Mouse (Mus musculus) kidney, adult 2 months (tissue): ENCODE data around the gene H2afy. TPM values are rescaled to one million over a fixed set of nuclear protein-coding genes. Genes with fewer than 3 reads are reported as not detected.

Source experiments
- DNase-seq: peaks from one replicate; pipeline ENCODE4 v3.0.0; 2021
- H3K27ac ChIP-seq: fragments of 200-500 bp; 2 replicates; pipeline ENCODE4 v1.5.1; 2012; ENCODE audit warnings: low read depth, low read length, control low read depth, inconsistent platforms; ENCODE audit not compliant: insufficient read depth
- H3K27me3 ChIP-seq: fragments of 200-500 bp; replicated peaks from 2 replicates; pipeline ENCODE4 v1.6.1; 2012; ENCODE audit warnings: mild to moderate bottlenecking, moderate library complexity, low read length, inconsistent platforms; ENCODE audit not compliant: control insufficient read depth, insufficient read depth
- H3K36me3 ChIP-seq: fragments of 200-500 bp; 2 replicates; pipeline ENCODE4 v1.6.1; 2012; ENCODE audit warnings: mild to moderate bottlenecking, moderate library complexity, low read length, inconsistent platforms; ENCODE audit not compliant: control insufficient read depth, insufficient read depth
- H3K4me1 ChIP-seq: fragments of 200-500 bp; 2 replicates; pipeline ENCODE4 v1.6.1; 2011; ENCODE audit warnings: low read length; ENCODE audit not compliant: control insufficient read depth, insufficient read depth
- H3K4me3 ChIP-seq: fragments of 200-500 bp; 2 replicates; pipeline ENCODE4 v1.5.1; 2011; ENCODE audit warnings: mild to moderate bottlenecking, low read depth, low read length, control low read depth; ENCODE audit not compliant: insufficient read depth
- CTCF ChIP-seq: fragments of 200-500 bp; conservative IDR thresholded peaks from 2 replicates; pipeline ENCODE4 v1.5.1; 2011; ENCODE audit warnings: low read depth, mild to moderate bottlenecking, control low read depth, low read length, moderate library complexity, mixed read lengths; ENCODE audit not compliant: insufficient read depth, insufficient read length
- POLR2A ChIP-seq: fragments of 200-500 bp; IDR thresholded peaks from one replicate; pipeline ENCODE4 v1.6.1; 2011; ENCODE audit warnings: low read depth, low read length, control low read depth
- WGBS: fragments of 180-500 bp; shearing (Covaris S2); methylation state at CpG from one replicate; pipeline ENCODE4 v1.1.7; 2018; 5-methylcytosine and 5-hydroxymethylcytosine counted together
- polyA plus RNA-seq: library from polyadenylated mRNA; depleted of rRNA; stranded (reverse); fragments of >200 nt; gene quantifications from 2 replicates; pipeline ENCODE4 v1.2.3, GENCODE M21; 2012

Gene H2afy
- polyA plus RNA-seq, 1 experiment = 89.3 TPM

GRCm38 (mm10) chr13:56125632-56126031 is 10.5 kb downstream of the H2afy start:
- Histone ChIP-seq H3K4me3 (no peak overlapping the region), H3K4me1 (no peaks in the 10 kb centered on the region), H3K27me3 (no peaks in the 10 kb centered on the region), H3K27ac (no peak overlapping the region), H3K36me3 (peaks cover 2% of the 10 kb centered on the region)
- TF ChIP-seq CTCF (no peak), POLR2A (no peak)
- no peak for DNase-seq
- WGBS = 92% methylated on average over 10 of the region's 10 CpGs

- no peak for DNase-seq
- 97% methylated on average over 5 of the region's 5 CpGs for WGBS
- Histone ChIP-seq H3K27me3 (no peaks in the 10 kb centered on the region), H3K27ac (no peak overlapping the region), H3K4me1 (no peaks in the 10 kb centered on the region), H3K36me3 (peaks cover 2% of the 10 kb centered on the region), H3K4me3 (no peak overlapping the region)
- no peak for TF ChIP-seq CTCF
- no peak for TF ChIP-seq POLR2A
These were observed 13.1 kb downstream of the H2afy start for GRCm38 (mm10) chr13:56123075-56123474.

- Histone ChIP-seq H3K4me1 (no peaks in the 10 kb centered on the region), H3K27me3 (no peaks in the 10 kb centered on the region), H3K36me3 (no peaks in the 10 kb centered on the region), H3K27ac (no peak overlapping the region), H3K4me3 (no peak overlapping the region)
- TF ChIP-seq CTCF = no peak
- TF ChIP-seq POLR2A = no peak
- DNase-seq = no peak
- 57% methylated on average over 9 of the region's 9 CpGs for WGBS
These were observed 18.0 kb downstream of the H2afy start for GRCm38 (mm10) chr13:56117991-56118765.

GRCm38 (mm10) chr13:56115906-56116305 is 20.3 kb downstream of the H2afy start:
- 28% methylated on average over 3 of the region's 3 CpGs for WGBS
- Histone ChIP-seq H3K4me3 (no peak overlapping the region), H3K27ac (no peak overlapping the region), H3K27me3 (no peaks in the 10 kb centered on the region), H3K4me1 (peaks cover 3% of the 10 kb centered on the region), H3K36me3 (no peaks in the 10 kb centered on the region)
- no peak for DNase-seq
- TF ChIP-seq POLR2A (no peak), CTCF (no peak)

GRCm38 (mm10) chr13:56115386-56115785 is 20.8 kb downstream of the H2afy start:
- 51% methylated on average over 9 of the region's 9 CpGs for WGBS
- Histone ChIP-seq H3K4me1 (peaks cover 4% of the 10 kb centered on the region), H3K4me3 (no peak overlapping the region), H3K27ac (peak overlapping the region; percentile 36; the same call in 1 of the 2 replicates), H3K27me3 (no peaks in the 10 kb centered on the region), H3K36me3 (no peaks in the 10 kb centered on the region)
- TF ChIP-seq CTCF (no peak), POLR2A (no peak)
- DNase-seq = peak; percentile 57

- H3K4me1 ChIP-seq = peaks cover 10% of the 10 kb centered on the region
- H3K4me3 ChIP-seq = no peak overlapping the region
- no peak overlapping the region for H3K27ac ChIP-seq
- TF ChIP-seq CTCF (no peak), POLR2A (no peak)
- 46% methylated on average over 19 of the region's 19 CpGs for whole genome bisulfite sequencing
- peak; percentile 75 for DNase-seq
- H3K36me3 ChIP-seq = no peaks in the 10 kb centered on the region
- H3K27me3 ChIP-seq = no peaks in the 10 kb centered on the region
These were observed 22.5 kb downstream of the H2afy start for GRCm38 (mm10) chr13:56113431-56114248.

GRCm38 (mm10) chr13:56112980-56113379 is 23.2 kb downstream of the H2afy start:
- H3K4me3 ChIP-seq = no peak overlapping the region

More at GRCm38 (mm10) chr13:56112980-56113379, 23.2 kb downstream of the H2afy start:
- TF ChIP-seq CTCF = no peak
- no peak for TF ChIP-seq POLR2A
- 68% methylated on average over 13 of the region's 13 CpGs for WGBS
- no peak for DNase-seq
- Histone ChIP-seq H3K27me3 (no peaks in the 10 kb centered on the region), H3K27ac (no peak overlapping the region), H3K4me1 (peaks cover 10% of the 10 kb centered on the region), H3K36me3 (no peaks in the 10 kb centered on the region)
